Comparison of ENCODE assay signal across 35 mouse cellular contexts in the genomic region with DNA sequence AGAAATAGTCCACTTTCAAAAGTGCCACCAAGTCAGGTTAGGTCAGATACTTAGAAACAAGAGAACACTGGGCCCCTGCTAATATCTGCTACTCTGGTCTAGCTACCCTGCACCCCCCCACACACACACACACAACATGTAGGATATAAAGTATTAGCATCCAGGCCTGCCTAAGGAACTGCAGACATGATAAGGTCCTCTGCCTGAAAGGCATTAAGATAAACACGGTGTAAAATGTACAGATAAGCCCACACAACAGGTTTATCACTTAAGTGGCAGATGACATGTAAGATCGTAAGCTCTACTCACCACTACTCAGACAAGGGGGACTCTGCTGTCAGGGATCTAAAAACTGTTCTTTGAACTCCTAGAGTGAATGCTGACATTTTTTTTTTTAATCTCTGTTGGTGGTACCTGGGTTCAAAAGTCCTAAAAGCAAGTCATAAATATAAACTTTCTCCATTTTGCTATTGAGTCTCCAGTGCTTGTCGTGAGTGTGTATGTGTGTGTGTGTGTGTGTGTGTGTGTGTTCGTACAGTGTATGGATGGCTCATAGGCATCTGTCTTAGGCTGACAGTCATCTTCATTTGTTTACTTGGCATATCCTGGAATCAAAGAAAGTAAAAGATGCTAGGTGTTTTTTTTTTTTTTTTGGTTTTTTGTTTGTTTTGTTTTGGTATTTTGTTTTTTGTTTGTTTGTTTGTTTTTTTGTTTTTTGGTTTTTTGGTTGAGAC. TPM values are rescaled to one million over a fixed set of nuclear protein-coding genes. Genes with fewer than 3 reads are reported as not detected.
DNase-seq lines count a peak whose midpoint lies in the region; ATAC-seq and TF ChIP-seq lines count a peak whose summit lies in the region.
"Had no signal": no experiment of that assay in that cellular context is flagged by ENCODE, and none has a peak within 500 bp of the region (broad histone marks: within the 10 kb centered on the region; RNA-seq: fewer than 3 reads in every experiment).

No protein-coding gene starts in this region.

- ATAC-seq in stomach, embryonic 15.5 days (ENCODE audit: insufficient read depth, low FRiP score, low read depth), result peak; percentile 68; the same call in 1 of the 2 replicates
- ATAC-seq in stomach, postnatal 0 days (ENCODE audit: low FRiP score, low TSS enrichment), result no peak
- peak; percentile 36; the same call in 1 of the 2 replicates for ATAC-seq in intestine, postnatal 0 days
- peak; percentile 99 for ATAC-seq in liver, embryonic 14.5 days (ENCODE audit: insufficient read depth)
- ATAC-seq in megakaryocyte-erythroid progenitor cell, adult 5-6 weeks (replicated peaks; ENCODE audit: low FRiP score, low TSS enrichment, poor library complexity, severe bottlenecking), result peak; percentile 93
- no peak for ATAC-seq in midbrain, postnatal 0 days (ENCODE audit: low FRiP score)
- ATAC-seq: activated CD4-positive, CD25-positive, alpha-beta regulatory T cell, adult 4 months; forebrain, postnatal 0 days; lung, postnatal 0 days had no signal

- H3K36me3 ChIP-seq in stomach, embryonic 15.5 days, result no peaks in the 10 kb centered on the region
- H3K36me3 ChIP-seq in stomach, postnatal 0 days (ENCODE audit: control insufficient read depth, insufficient read depth, low read length), result no peaks in the 10 kb centered on the region
- H3K36me3 ChIP-seq in intestine, postnatal 0 days (ENCODE audit: control insufficient read depth, insufficient read depth), result no peaks in the 10 kb centered on the region
- no peaks in the 10 kb centered on the region for H3K36me3 ChIP-seq in liver, embryonic 14.5 days (replicated peaks; ENCODE audit: control insufficient read depth, insufficient read depth, low read depth)
- H3K36me3 ChIP-seq in midbrain, postnatal 0 days (ENCODE audit: insufficient read depth, low read length), result no peaks in the 10 kb centered on the region
- H3K36me3 ChIP-seq: embryonic facial prominence, embryonic 13.5 days; heart, embryonic 15.5 days; hindbrain, embryonic 13.5 days; kidney, embryonic 15.5 days; limb, embryonic 12.5 days; neural tube, embryonic 13.5 days had no signal

- TF ChIP-seq CTCF in stomach, postnatal 0 days (IDR thresholded peaks at IDR 0.05; ENCODE audit: low read depth), result no peak
- no peak for TF ChIP-seq CTCF in intestine, postnatal 0 days (IDR thresholded peaks at IDR 0.05; ENCODE audit: low read depth)
- TF ChIP-seq CTCF in liver, embryonic 14.5 days (IDR thresholded peaks at IDR 0.05; ENCODE audit: low read depth), result no peak
- TF ChIP-seq CTCF in midbrain, postnatal 0 days (IDR thresholded peaks at IDR 0.05), result no peak

- no peak overlapping the region for H3K9ac ChIP-seq in stomach, embryonic 15.5 days
- no peak overlapping the region for H3K9ac ChIP-seq in stomach, postnatal 0 days (ENCODE audit: low read length)
- H3K9ac ChIP-seq in intestine, postnatal 0 days (ENCODE audit: low read depth, low read length), result no peak overlapping the region
- H3K9ac ChIP-seq in liver, embryonic 14.5 days (replicated peaks), result no peak overlapping the region
- H3K9ac ChIP-seq in midbrain, postnatal 0 days (replicated peaks; ENCODE audit: low read length, poor library complexity, severe bottlenecking), result no peak overlapping the region
- H3K9ac ChIP-seq: embryonic facial prominence, embryonic 13.5 days; forebrain, postnatal 0 days; heart, embryonic 15.5 days; hindbrain, embryonic 13.5 days; kidney, embryonic 15.5 days; limb, embryonic 12.5 days; neural tube, embryonic 13.5 days had no signal

- H3K27ac ChIP-seq in stomach, embryonic 15.5 days, result no peak overlapping the region
- H3K27ac ChIP-seq in stomach, postnatal 0 days (replicated peaks), result no peak overlapping the region
- no peak overlapping the region for H3K27ac ChIP-seq in intestine, postnatal 0 days (ENCODE audit: low read depth, low read length)
- no peak overlapping the region for H3K27ac ChIP-seq in liver, embryonic 14.5 days
- H3K27ac ChIP-seq in midbrain, postnatal 0 days (ENCODE audit: low read depth, low read length), result no peak overlapping the region
- H3K27ac ChIP-seq: embryonic facial prominence, embryonic 13.5 days; heart, embryonic 15.5 days; kidney, embryonic 15.5 days; left cerebral cortex, adult 2 months; limb, embryonic 12.5 days; neural tube, embryonic 13.5 days had no signal

- H3K27me3 ChIP-seq in stomach, embryonic 15.5 days (replicated peaks), result no peaks in the 10 kb centered on the region
- H3K27me3 ChIP-seq in stomach, postnatal 0 days (ENCODE audit: control insufficient read depth, insufficient read depth, low read length), result no peaks in the 10 kb centered on the region
- no peaks in the 10 kb centered on the region for H3K27me3 ChIP-seq in intestine, postnatal 0 days (replicated peaks; ENCODE audit: control insufficient read depth, insufficient read depth, low read length)
- H3K27me3 ChIP-seq in liver, embryonic 14.5 days (ENCODE audit: control insufficient read depth, insufficient read depth, low read length), result no peaks in the 10 kb centered on the region
- no peaks in the 10 kb centered on the region for H3K27me3 ChIP-seq in midbrain, postnatal 0 days (ENCODE audit: insufficient read depth, low read length)
- H3K27me3 ChIP-seq: embryonic facial prominence, embryonic 13.5 days; heart, embryonic 15.5 days; hindbrain, embryonic 13.5 days; kidney, embryonic 15.5 days; limb, embryonic 12.5 days; neural tube, embryonic 13.5 days had no signal

- no peak for DNase-seq in stomach, postnatal 0 days (ENCODE audit: low spot score)
- DNase-seq in liver, embryonic 14.5 days (ENCODE audit: low read depth in 3 of 3, low spot score in 3 of 3), result peak; percentile 56 to 72 (median 57)
- DNase-seq in midbrain, postnatal 0 days (ENCODE audit: low spot score), result no peak
- no peak for DNase-seq in right cerebral cortex, postnatal 25 days
- no peak for DNase-seq in urinary bladder, postnatal 10 days (ENCODE audit: low spot score)
- DNase-seq: adrenal gland, adult 2 months; cerebellum, adult 11 months; cerebellum, postnatal 10 days; forebrain, postnatal 0 days; gastrocnemius, postnatal 10 days; heart, postnatal 36 days; kidney, adult 18-20 months; kidney, postnatal 25 days; lung, adult 18-20 months; lung, postnatal 4 days; midbrain, embryonic 14.5 days; thymus, adult 18-20 months; thymus, postnatal 36 days had no signal

- no peak overlapping the region for H3K4me3 ChIP-seq in stomach, embryonic 15.5 days (replicated peaks)
- H3K4me3 ChIP-seq in stomach, postnatal 0 days (ENCODE audit: low read depth, low read length), result no peak overlapping the region
- no peak overlapping the region for H3K4me3 ChIP-seq in intestine, postnatal 0 days (ENCODE audit: low read depth, low read length)
- no peak overlapping the region for H3K4me3 ChIP-seq in liver, embryonic 14.5 days (ENCODE audit: insufficient read depth in 1 of 2, low read depth in 2 of 2, low read length in 2 of 2)
- H3K4me3 ChIP-seq in midbrain, postnatal 0 days (ENCODE audit: low read depth, low read length), result no peak overlapping the region
- H3K4me3 ChIP-seq: embryonic facial prominence, embryonic 13.5 days; heart, embryonic 15.5 days; hindbrain, embryonic 13.5 days; kidney, embryonic 15.5 days; left cerebral cortex, adult 2 months; limb, embryonic 12.5 days; myocyte; neural tube, embryonic 13.5 days had no signal

- no peak overlapping the region for H3K4me2 ChIP-seq in stomach, embryonic 15.5 days
- H3K4me2 ChIP-seq in stomach, postnatal 0 days (replicated peaks; ENCODE audit: low read depth), result no peak overlapping the region
- no peak overlapping the region for H3K4me2 ChIP-seq in intestine, postnatal 0 days (replicated peaks; ENCODE audit: low read depth)
- H3K4me2 ChIP-seq in liver, embryonic 14.5 days (ENCODE audit: low read depth), result peak overlapping the region; percentile 33
- no peak overlapping the region for H3K4me2 ChIP-seq in midbrain, postnatal 0 days (ENCODE audit: low read depth, low read length, poor library complexity, severe bottlenecking)
- H3K4me2 ChIP-seq: embryonic facial prominence, embryonic 13.5 days; heart, embryonic 15.5 days; hindbrain, embryonic 13.5 days; kidney, embryonic 15.5 days; limb, embryonic 12.5 days; neural tube, embryonic 13.5 days had no signal

- H3K4me1 ChIP-seq in stomach, embryonic 15.5 days, result no peaks in the 10 kb centered on the region
- no peaks in the 10 kb centered on the region for H3K4me1 ChIP-seq in stomach, postnatal 0 days (replicated peaks; ENCODE audit: control insufficient read depth, insufficient read depth)
- no peaks in the 10 kb centered on the region for H3K4me1 ChIP-seq in intestine, postnatal 0 days (replicated peaks; ENCODE audit: control insufficient read depth, insufficient read depth, low read length)
- peaks cover 15 to 19% of the 10 kb centered on the region in 2 experiments for H3K4me1 ChIP-seq in liver, embryonic 14.5 days (replicated peaks; ENCODE audit: control insufficient read depth in 2 of 2, insufficient read depth in 2 of 2, low read length in 1 of 2)
- no peaks in the 10 kb centered on the region for H3K4me1 ChIP-seq in midbrain, postnatal 0 days (ENCODE audit: insufficient read depth, low read length)
- H3K4me1 ChIP-seq: embryonic facial prominence, embryonic 13.5 days; heart, embryonic 15.5 days; hindbrain, embryonic 13.5 days; kidney, embryonic 15.5 days; limb, embryonic 12.5 days; neural tube, embryonic 13.5 days had no signal

- TF ChIP-seq EP300 in stomach, postnatal 0 days (optimal IDR thresholded peaks at IDR 0.05), result no peak
- TF ChIP-seq EP300 in liver, embryonic 14.5 days (IDR thresholded peaks at IDR 0.05; ENCODE audit: low read depth), result peak; percentile 94

- no peaks in the 10 kb centered on the region for H3K9me3 ChIP-seq in stomach, embryonic 15.5 days
- no peaks in the 10 kb centered on the region for H3K9me3 ChIP-seq in stomach, postnatal 0 days (ENCODE audit: control insufficient read depth, low read length)
- no peaks in the 10 kb centered on the region for H3K9me3 ChIP-seq in intestine, postnatal 0 days (ENCODE audit: control insufficient read depth)
- no peaks in the 10 kb centered on the region for H3K9me3 ChIP-seq in liver, embryonic 14.5 days (ENCODE audit: control insufficient read depth, low read length)
- no peaks in the 10 kb centered on the region for H3K9me3 ChIP-seq in midbrain, postnatal 0 days (ENCODE audit: low read length)
- H3K9me3 ChIP-seq: embryonic facial prominence, embryonic 13.5 days; heart, embryonic 15.5 days; hindbrain, embryonic 13.5 days; kidney, embryonic 15.5 days had no signal

- WGBS in stomach, embryonic 15.5 days, result 56% methylated on average over 4 of the region's 4 CpGs
- WGBS in stomach, postnatal 0 days, result 65% methylated on average over 4 of the region's 4 CpGs
- WGBS in intestine, postnatal 0 days, result 43% methylated on average over 4 of the region's 4 CpGs
- 28% methylated on average over 4 of the region's 4 CpGs for WGBS in liver, embryonic 14.5 days (ENCODE audit: insufficient replicate concordance)
- 82% methylated on average over 4 of the region's 4 CpGs for WGBS in midbrain, postnatal 0 days

RNA-seq across cellular contexts. Expression of a gene that starts 52.2 kb away (rescaled TPM):
- 0.13 TPM in 1 of 2 replicates, not detected in the other for polyA plus RNA-seq in stomach, embryonic 15.5 days (2015; fragmentation: Nextera tagmentation; extraction: Ambion mirVana)
- 0.05 and 0.08 TPM in 2 replicates for polyA plus RNA-seq in stomach, postnatal 0 days (2015; fragmentation: Nextera tagmentation; extraction: Ambion mirVana)
- 0.23 and 0.27 TPM in 2 replicates for polyA plus RNA-seq in intestine, postnatal 0 days (2015; fragmentation: Nextera tagmentation; extraction: Ambion mirVana)
- polyA plus RNA-seq in liver, embryonic 14.5 days (2012; rRNA removed), result not detected in 2 replicates
- not detected in 2 replicates for polyA plus RNA-seq in liver, embryonic 14.5 days (2014; fragmentation: Nextera tagmentation; extraction: Ambion mirVana)
- not detected in 2 replicates for total RNA-seq in megakaryocyte-erythroid progenitor cell, adult 5-6 weeks (2014; fragmentation: Nextera tagmentation)
- total RNA-seq in megakaryocyte-erythroid progenitor cell, adult 5-6 weeks (2017), result not detected in 2 replicates
- not detected in 2 replicates for total RNA-seq in midbrain, postnatal 0 days (2014; rRNA removed)
- polyA plus RNA-seq in midbrain, postnatal 0 days (2015; fragmentation: Nextera tagmentation; extraction: Ambion mirVana), result 0.17 TPM in 1 of 2 replicates, not detected in the other
- total RNA-seq: common myeloid progenitor, adult 5-6 weeks; forebrain, postnatal 0 days; layer of hippocampus, adult 18-20 months; left cerebral cortex, adult 2 months; left cerebral cortex, postnatal 25 days had no signal
- polyA plus RNA-seq: embryonic facial prominence, embryonic 13.5 days; forebrain, embryonic 11.5 days; forebrain, postnatal 0 days; kidney, embryonic 15.5 days; limb, embryonic 12.5 days; midbrain, embryonic 14.5 days; neural tube, embryonic 13.5 days had no signal

Comparison
In these comparisons a context has a peak if more than half of its experiments do, and no peak if none do; other contexts are left out.
1. ATAC-seq: peak in stomach, embryonic 15.5 days (single experiment), intestine, postnatal 0 days (single experiment), liver, embryonic 14.5 days (single experiment) and megakaryocyte-erythroid progenitor cell, adult 5-6 weeks (single experiment); none in stomach, postnatal 0 days (single experiment) and midbrain, postnatal 0 days (single experiment).
2. DNase-seq: peak in liver, embryonic 14.5 days (3 of 3); none in stomach, postnatal 0 days (single experiment), midbrain, postnatal 0 days (single experiment), right cerebral cortex, postnatal 25 days (single experiment) and urinary bladder, postnatal 10 days (single experiment).